Mouse (Mus musculus) urinary bladder, adult 2 months (tissue): Measurements from ENCODE around the gene Pygm. TPM values are rescaled to one million over a fixed set of nuclear protein-coding genes. Genes with fewer than 3 reads are reported as not detected.
A peak's percentile ranks its signal among the peaks of the same experiment; 100 is the strongest.

ENCODE experiments used
- DNase-seq: peaks from one replicate; pipeline ENCODE4 v3.0.0; 2022; ENCODE audit warnings: low spot score
- polyA plus RNA-seq: library from polyadenylated mRNA; depleted of rRNA; stranded (reverse); fragments of >200 nt; gene quantifications from 2 replicates; pipeline ENCODE4 v1.2.3, GENCODE M21; 2012; rRNA removed

Gene Pygm
- polyA plus RNA-seq: 34.8 and 47.2 TPM in 2 replicates

- no peak for DNase-seq
These were observed at the start of gene Pygm for GRCm38 (mm10) chr19:6384128-6384527. Pygm (plus strand) TSS chr19:6384399.

DNA sequence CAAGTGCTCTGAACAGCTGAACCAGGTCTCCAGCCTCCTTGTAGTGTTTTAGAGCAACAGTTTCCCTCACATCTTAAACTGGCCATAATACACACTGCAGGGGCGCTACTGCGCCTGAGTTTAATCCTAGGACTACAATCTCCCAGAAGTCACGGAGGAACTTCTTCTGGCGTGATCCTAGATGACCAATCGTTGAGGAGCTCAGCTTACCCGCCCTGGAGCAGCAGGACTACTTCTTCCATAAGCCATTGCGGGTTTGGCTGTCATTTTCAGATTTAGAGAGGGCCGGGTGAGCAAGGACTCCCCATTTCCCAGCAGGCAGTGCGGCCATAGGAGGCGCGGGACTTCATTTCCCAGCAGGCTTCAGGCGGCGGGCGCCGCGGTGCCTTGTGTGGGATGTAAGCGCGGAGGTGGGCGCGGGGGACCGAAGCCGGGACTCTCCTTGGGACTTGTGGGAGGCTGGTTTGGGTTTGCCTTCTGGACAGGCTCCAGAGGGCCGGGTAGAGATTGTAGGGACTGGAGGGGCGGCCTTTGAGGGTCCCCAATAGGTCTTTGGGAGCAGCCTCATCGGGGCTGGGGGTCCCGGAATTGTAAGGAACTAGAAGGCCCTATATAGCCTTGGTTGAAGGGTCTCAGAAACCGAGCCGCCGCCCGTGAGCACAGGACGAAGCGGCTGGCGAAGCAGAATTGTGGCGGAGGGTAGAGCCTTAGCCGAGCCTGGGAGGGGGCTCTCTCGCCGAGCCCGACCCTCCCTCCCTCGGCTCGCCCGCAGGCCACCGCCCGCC is 49.3 kb upstream of the Pygm start, which contains the start of gene Men1:
Men1 (plus strand) TSS at position 307 of the 785 bp plus-strand sequence.
- DNase-seq: peak; percentile 84

GRCm38 (mm10) chr19:6335458-6335827 is 48.8 kb upstream of the Pygm start:
- no peak for DNase-seq

DNA sequence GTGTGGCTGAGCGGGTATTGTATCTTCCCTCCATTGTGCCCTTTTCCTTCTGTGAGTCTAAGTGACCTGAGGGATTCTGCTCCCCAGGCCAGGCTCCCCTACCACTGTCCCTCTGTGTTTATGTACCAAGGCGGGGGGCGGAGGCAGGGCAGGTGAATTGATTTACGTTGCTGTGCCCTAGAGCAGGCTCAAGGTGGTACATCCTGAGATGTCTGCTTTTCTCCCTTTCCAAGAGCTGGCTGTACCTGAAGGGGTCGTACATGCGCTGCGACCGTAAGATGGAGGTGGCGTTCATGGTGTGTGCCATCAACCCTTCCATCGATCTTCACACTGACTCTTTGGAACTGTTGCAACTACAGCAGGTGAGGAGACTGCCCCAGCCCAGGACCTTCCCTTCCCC is 47.3 kb upstream of the Pygm start:
- DNase-seq: no peak

GRCm38 (mm10) chr19:6338171-6338570 is 46.0 kb upstream of the Pygm start:
- no peak for DNase-seq

- no peak for DNase-seq
These were observed 45.5 kb upstream of the Pygm start for GRCm38 (mm10) chr19:6338716-6339115.

DNA sequence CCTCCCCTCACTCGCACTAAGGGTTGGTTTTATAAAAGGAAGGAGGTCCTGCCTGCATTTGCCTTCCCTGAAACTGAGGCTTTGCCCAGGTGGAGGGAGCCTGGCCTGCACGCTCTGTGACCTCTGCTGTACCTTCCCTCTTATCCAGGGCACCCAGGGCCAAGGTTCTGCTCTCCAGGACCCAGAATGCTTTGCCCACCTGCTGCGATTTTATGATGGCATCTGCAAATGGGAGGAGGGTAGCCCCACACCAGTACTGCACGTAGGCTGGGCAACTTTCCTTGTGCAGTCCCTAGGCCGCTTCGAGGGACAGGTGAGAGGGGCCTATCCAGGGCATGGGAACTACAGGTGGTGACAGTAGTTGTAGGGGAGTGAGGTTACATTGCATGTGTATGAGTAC is 45.0 kb upstream of the Pygm start:
- no peak for DNase-seq

DNA sequence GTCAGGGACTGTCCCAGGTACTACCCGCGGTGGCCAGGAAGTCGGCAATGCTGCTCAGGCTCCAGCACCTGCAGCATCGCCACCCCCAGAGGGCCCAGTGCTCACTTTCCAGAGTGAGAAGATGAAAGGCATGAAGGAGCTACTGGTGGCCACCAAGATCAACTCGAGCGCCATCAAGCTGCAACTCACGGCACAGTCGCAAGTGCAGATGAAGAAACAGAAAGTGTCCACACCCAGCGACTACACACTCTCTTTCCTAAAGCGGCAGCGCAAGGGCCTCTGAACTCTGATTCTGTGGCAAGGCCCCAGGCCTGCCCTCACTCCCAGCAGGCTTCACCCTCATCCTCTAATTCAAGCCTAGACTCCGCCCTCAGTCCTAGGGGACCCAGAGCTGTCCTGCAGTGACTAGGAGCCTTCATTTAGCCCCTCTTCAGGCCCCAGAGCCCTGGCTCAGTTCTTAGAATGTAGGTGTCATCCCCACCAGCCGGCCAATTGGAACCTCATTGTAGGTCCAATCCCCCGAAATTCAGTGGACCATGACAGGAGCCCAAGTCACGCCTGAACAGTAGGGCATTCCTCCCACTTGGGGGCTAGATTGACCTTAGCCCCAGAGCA is 44.2 kb upstream of the Pygm start:
- no peak for DNase-seq

DNA sequence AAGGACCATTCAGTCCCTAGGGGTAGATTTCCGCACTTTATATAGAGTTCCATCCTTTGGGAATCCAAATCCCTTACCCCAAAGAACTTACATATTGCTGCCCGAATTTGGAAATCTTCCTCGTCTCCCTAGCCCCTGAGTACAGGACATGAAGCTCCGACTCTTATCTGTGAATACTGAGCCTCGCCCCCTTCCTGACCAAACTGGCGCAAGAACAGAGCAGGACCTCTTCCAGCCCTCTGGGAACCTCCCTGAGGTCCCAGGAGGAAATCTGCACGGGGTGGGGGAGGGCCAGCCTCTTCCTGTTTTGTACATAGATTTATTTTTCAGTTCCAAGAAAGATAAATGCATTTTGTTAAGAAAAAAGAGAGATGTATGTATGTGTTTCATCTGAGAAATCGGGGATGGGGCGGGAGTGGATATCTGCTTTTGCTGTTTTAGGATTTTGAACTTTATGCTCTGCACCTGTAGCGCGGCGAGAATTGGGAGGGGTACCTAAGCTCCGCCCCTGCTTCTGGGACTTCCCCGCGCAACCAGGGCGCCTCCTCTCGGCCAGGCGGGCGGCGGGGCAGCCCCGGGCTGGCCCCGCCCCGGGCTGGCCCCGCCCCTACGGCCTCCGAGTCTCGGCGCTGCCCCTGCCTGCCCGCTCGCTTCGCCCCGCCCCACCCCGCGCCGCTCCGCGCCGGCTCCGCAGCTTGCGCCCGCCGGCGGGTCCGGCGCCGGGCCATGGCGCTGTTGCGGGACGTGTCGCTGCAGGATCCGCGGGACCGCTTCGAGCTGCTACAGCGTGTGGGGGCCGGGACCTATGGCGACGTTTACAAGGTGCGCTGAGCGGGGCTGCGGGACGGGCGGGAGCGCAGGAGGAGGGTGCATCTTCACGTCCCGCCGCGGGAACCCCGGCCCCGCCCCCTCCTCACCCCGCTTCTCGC is 43.4 kb upstream of the Pygm start, which contains the start of gene Map4k2:
Map4k2 (plus strand) TSS at position 612 of the 929 bp plus-strand sequence.
- DNase-seq: peak; percentile 74

DNA sequence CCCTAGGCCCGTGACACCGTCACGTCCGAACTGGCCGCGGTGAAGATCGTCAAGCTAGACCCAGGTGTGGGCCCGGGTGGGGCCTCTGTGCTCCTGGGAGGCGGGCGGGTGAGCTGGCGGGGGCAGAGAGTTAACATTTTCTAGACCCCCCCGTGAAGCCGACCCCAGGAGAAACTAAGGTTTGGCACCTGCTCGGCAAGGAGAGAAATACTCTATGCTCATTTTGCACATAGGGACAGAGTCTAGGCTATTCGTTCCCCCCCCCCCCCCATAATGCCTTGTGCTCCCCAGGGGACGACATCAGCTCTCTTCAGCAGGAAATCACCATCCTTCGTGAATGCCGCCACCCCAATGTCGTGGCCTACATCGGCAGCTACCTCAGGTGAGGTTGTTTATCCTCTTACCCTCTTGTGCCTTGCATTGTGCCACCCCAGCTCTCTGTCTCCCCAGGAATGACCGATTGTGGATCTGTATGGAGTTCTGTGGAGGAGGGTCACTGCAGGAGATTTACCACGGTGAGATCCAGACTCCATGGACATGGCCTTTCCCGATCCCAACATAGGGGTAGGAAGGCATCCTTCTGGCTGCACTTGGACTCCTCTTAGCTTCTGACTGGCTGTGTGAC is 42.6 kb upstream of the Pygm start:
- peak; percentile 21 for DNase-seq

GRCm38 (mm10) chr19:6342276-6342933 is 41.8 kb upstream of the Pygm start:
- no peak for DNase-seq

DNA sequence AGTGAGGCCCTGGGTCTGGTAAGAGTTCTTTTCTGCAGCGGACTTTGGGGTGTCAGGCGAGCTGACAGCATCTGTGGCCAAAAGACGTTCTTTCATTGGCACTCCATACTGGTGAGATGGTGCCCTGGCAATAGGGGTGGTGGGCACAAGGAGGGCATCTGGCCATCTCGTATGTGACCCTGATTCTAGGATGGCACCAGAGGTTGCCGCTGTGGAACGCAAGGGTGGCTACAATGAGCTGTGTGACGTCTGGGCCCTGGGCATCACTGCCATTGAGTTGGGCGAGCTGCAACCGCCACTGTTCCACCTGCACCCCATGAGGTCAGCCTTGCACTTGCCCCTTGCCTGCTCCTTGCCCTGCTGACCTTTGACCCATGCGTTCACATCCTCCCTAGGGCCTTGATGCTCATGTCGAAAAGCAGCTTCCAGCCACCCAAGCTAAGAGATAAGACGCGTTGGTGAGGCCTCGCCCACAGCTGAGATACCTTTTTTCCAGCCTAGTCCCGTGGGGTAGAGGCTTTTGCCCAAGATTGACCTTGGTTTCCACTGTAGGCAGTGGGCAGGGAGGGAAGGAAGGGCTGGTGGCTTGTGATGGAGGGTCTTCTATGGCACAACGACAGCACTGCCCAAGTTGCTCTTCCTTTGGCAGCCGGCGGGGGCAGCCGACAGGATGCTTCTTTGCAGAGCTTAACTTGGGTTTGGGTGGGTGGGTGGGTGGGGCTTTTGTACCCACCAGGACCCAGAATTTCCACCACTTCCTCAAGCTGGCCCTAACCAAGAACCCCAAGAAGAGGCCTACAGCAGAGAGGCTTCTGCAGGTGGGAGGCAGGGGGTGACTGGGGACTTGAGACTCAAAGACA is 40.9 kb upstream of the Pygm start:
- no peak for DNase-seq

DNA sequence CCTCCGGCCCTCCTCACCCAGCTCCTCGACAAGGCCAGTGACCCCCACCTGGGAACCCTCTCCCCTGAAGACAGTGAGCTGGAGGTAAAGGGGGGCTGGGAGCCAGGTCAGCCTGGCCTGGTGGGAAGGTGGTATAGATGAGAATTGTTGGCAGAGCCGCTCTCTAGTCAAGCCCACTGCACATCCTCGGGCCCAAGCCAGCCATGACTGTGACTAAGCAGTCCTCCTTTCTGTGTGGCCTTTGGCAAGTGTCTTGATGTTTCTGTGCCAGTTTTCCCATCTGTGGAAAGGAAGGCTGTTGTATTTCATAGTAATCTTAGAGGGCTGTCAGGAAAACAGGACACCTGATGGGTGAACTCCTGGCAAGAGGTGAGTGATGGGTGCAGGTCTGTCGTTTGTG is 40.2 kb upstream of the Pygm start:
- DNase-seq: no peak

- no peak for DNase-seq
These were observed 38.2 kb upstream of the Pygm start for GRCm38 (mm10) chr19:6346023-6346422.

GRCm38 (mm10) chr19:6346661-6347060 is 37.5 kb upstream of the Pygm start:
- no peak for DNase-seq

- DNase-seq: no peak
These were observed 36.6 kb upstream of the Pygm start for GRCm38 (mm10) chr19:6347615-6348014.

GRCm38 (mm10) chr19:6348717-6349116 is 35.5 kb upstream of the Pygm start:
- DNase-seq: no peak

GRCm38 (mm10) chr19:6349215-6349983 is 34.8 kb upstream of the Pygm start:
- DNase-seq: peak; percentile 28

GRCm38 (mm10) chr19:6351431-6352106 is 32.6 kb upstream of the Pygm start:
- DNase-seq: peak; percentile 24
